Mouse (Mus musculus): ENCODE data around the gene Gpx4. TPM values are rescaled to one million over a fixed set of nuclear protein-coding genes. Genes with fewer than 3 reads are reported as not detected.

The Gpx4 gene
- polyA plus RNA-seq, 1 experiment: 259 TPM

DNA sequence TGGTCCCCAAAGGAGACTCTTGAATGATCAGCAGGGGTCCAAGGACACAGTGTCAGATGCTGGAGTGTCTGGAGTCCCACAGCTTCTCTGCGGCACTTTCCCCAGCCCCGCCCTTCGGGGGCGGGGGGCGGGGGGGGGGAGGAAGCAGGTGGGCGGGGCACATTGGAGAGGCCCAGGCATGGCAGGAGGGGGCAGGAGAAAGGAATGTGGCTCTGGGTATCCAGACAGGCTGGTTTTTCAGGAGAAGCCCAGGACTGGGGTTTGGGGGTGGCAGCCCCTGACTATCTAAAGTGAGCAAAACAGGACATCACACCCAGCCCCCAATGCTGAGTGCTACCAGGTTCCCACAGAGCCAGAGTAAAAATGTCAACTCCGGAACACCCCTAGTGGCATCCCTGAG is 50.3 kb downstream of the Gpx4 start:
- TF ChIP-seq CTCF (IDR thresholded peaks at IDR 0.05; ENCODE audit: extremely low read depth, insufficient read depth, insufficient read length, insufficient replicate concordance) (no peak), POLR2A (IDR thresholded peaks at IDR 0.05; ENCODE audit: low read depth, low read length) (no peak)
- WGBS: 35% methylated on average over 7 of the region's 7 CpGs
- no peaks in the 10 kb centered on the region for H3K27me3 ChIP-seq (ENCODE audit: control insufficient read depth, insufficient read depth, low read length)
- no peak overlapping the region for H3K4me3 ChIP-seq (ENCODE audit: extremely low read depth, insufficient read depth, insufficient read length)
- peaks cover 21% of the 10 kb centered on the region; the same call in 1 of the 2 replicates for H3K4me1 ChIP-seq (ENCODE audit: control insufficient read depth, insufficient read depth, insufficient read length)
- DNase-seq (ENCODE audit: low read depth in 1 of 2, low spot score in 2 of 2): no peak
- no peak overlapping the region for H3K27ac ChIP-seq (ENCODE audit: insufficient read depth, low read length)
- peaks cover 2% of the 10 kb centered on the region; the same call in 1 of the 2 replicates for H3K36me3 ChIP-seq (ENCODE audit: control insufficient read depth, insufficient read depth, low read length)

DNA sequence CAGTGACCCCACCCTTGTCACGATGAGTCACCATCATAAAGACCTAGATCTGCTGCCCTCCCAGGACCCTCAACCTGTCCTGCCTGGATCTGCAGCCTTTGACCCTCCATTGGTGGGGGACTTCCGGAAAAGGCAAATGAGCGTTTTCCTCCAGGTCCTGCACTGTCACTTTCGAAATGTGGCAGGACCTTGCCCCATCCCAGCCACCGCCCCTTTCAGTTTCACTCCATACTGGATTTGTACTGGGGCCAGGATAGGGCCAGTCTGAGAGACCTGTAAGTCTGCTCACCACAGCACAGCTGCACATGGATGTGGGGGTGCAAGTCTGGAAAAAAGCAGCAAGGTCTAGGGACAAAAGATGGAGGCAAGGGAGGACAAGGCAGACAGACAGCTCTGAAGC is 51.7 kb downstream of the Gpx4 start:
- Histone ChIP-seq H3K27me3 (ENCODE audit: control insufficient read depth, insufficient read depth, low read length) (no peaks in the 10 kb centered on the region), H3K4me1 (ENCODE audit: control insufficient read depth, insufficient read depth, insufficient read length) (peaks cover 26% of the 10 kb centered on the region; the same call in 1 of the 2 replicates), H3K4me3 (ENCODE audit: extremely low read depth, insufficient read depth, insufficient read length) (no peak overlapping the region), H3K36me3 (ENCODE audit: control insufficient read depth, insufficient read depth, low read length) (no peaks in the 10 kb centered on the region), H3K27ac (ENCODE audit: insufficient read depth, low read length) (no peak overlapping the region)
- no peak for DNase-seq (ENCODE audit: low read depth in 1 of 2, low spot score in 2 of 2)
- TF ChIP-seq POLR2A (IDR thresholded peaks at IDR 0.05; ENCODE audit: low read depth, low read length) (no peak), CTCF (IDR thresholded peaks at IDR 0.05; ENCODE audit: extremely low read depth, insufficient read depth, insufficient read length, insufficient replicate concordance) (no peak)
- 78% methylated on average over 5 of the region's 5 CpGs for WGBS

DNA sequence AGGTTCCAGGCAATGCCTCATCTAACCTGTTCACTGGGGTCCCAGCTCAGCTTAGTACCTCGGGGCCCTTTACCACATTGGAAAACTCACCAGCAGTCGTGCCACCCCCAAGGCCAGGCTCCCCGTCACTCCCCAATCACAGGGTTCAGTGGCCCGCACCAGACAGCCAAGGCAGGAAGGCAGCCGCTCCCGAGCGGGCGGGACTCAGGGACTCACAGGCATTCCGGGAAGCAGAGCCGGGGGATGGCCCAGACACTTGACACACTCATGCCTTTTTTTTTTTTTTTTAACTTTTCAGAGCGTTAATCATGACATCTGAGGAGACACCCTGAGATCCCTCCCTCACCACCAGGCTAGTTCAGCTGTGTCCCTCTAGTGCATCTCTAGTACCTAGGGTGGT is 54.0 kb downstream of the Gpx4 start:
- no peaks in the 10 kb centered on the region for H3K27me3 ChIP-seq (ENCODE audit: control insufficient read depth, insufficient read depth, low read length)
- peak overlapping the region; percentile 31 for H3K4me3 ChIP-seq (ENCODE audit: extremely low read depth, insufficient read depth, insufficient read length)
- peaks cover 29% of the 10 kb centered on the region; the same call in 1 of the 2 replicates for H3K4me1 ChIP-seq (ENCODE audit: control insufficient read depth, insufficient read depth, insufficient read length)
- no peaks in the 10 kb centered on the region for H3K36me3 ChIP-seq (ENCODE audit: control insufficient read depth, insufficient read depth, low read length)
- peak overlapping the region; percentile 47; the same call in 1 of the 2 replicates for H3K27ac ChIP-seq (ENCODE audit: insufficient read depth, low read length)
- DNase-seq (ENCODE audit: low read depth in 1 of 2, low spot score in 2 of 2): no peak
- 68% methylated on average over 11 of the region's 11 CpGs for WGBS
- TF ChIP-seq POLR2A (IDR thresholded peaks at IDR 0.05; ENCODE audit: low read depth, low read length) (no peak), CTCF (IDR thresholded peaks at IDR 0.05; ENCODE audit: extremely low read depth, insufficient read depth, insufficient read length, insufficient replicate concordance) (no peak)

DNA sequence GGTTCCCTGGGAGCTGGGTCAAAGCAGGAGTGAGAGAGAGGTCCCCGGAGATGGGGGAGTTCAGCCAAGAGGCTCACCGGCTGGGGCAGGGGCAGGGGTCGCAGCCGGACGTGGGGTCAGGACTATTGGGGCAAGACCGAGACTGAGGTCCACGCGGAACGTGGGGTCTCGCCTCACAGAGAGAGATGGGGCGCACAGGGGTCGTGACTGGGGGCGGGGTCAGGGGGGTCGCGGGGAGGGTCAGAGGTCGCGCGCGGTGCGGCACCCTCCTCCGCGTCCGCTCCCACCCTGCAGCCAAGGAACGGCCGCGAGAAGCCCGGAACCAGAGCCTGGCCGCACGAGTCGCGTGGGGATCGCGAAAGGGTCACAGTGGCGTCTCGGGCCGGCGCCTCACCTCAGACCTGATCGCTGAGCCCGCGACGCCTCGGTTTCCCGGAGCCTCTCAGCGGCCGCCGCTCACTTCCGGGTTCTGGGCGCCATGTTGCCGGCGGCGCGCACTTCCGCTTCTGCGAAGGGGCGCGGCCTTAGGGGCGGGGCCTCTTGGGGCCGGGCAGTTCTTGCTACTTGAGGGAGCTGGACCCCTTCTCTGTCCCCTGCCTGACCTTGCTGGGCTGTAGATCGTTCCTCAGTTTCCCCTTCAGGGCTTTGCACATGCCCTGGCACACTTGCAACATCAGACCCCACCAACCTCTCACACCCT is 55.4 kb downstream of the Gpx4 start:
- H3K27me3 ChIP-seq (ENCODE audit: control insufficient read depth, insufficient read depth, low read length): no peaks in the 10 kb centered on the region
- peaks cover 31% of the 10 kb centered on the region; the same call in 1 of the 2 replicates for H3K4me1 ChIP-seq (ENCODE audit: control insufficient read depth, insufficient read depth, insufficient read length)
- WGBS: under 1% methylated on average over 58 of the region's 59 CpGs
- H3K4me3 ChIP-seq (ENCODE audit: extremely low read depth, insufficient read depth, insufficient read length): peak overlapping the region; percentile 81
- peak overlapping the region; percentile 85 for H3K27ac ChIP-seq (ENCODE audit: insufficient read depth, low read length)
- peak; percentile 64 to 88 for DNase-seq (ENCODE audit: low read depth in 1 of 2, low spot score in 2 of 2)
- H3K36me3 ChIP-seq (ENCODE audit: control insufficient read depth, insufficient read depth, low read length): no peaks in the 10 kb centered on the region
- TF ChIP-seq CTCF (IDR thresholded peaks at IDR 0.05; ENCODE audit: extremely low read depth, insufficient read depth, insufficient read length, insufficient replicate concordance) (no peak), POLR2A (IDR thresholded peaks at IDR 0.05; ENCODE audit: low read depth, low read length) (peak; percentile 84)

DNA sequence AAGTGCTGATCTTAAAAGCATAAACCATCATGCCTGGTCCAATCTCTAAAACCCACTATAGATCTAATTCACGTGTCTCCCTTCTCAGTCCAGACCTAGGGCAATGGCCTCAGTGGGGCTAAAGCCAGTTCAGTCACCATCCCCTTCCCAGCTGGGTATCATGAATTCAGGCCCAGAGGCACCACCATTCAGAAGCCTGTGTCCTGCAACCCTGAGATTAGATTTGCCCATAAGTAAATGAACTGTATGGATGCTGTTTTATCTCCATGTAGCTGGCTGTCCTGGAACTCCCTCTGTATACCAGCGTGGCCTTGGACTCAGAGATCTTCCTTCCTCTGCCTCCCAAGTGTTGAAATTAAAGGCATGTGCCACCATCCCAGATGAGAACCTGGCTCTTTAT is 56.1 kb downstream of the Gpx4 start:
- no peak for TF ChIP-seq POLR2A (IDR thresholded peaks at IDR 0.05; ENCODE audit: low read depth, low read length)
- TF ChIP-seq CTCF (IDR thresholded peaks at IDR 0.05; ENCODE audit: extremely low read depth, insufficient read depth, insufficient read length, insufficient replicate concordance): no peak
- Histone ChIP-seq H3K27me3 (ENCODE audit: control insufficient read depth, insufficient read depth, low read length) (no peaks in the 10 kb centered on the region), H3K36me3 (ENCODE audit: control insufficient read depth, insufficient read depth, low read length) (no peaks in the 10 kb centered on the region), H3K4me1 (ENCODE audit: control insufficient read depth, insufficient read depth, insufficient read length) (peaks cover 31% of the 10 kb centered on the region; the same call in 1 of the 2 replicates), H3K27ac (ENCODE audit: insufficient read depth, low read length) (peak overlapping the region; percentile 39), H3K4me3 (ENCODE audit: extremely low read depth, insufficient read depth, insufficient read length) (no peak overlapping the region)
- WGBS: 80% methylated on average over 2 of the region's 2 CpGs
- DNase-seq (ENCODE audit: low read depth in 1 of 2, low spot score in 2 of 2): no peak

DNA sequence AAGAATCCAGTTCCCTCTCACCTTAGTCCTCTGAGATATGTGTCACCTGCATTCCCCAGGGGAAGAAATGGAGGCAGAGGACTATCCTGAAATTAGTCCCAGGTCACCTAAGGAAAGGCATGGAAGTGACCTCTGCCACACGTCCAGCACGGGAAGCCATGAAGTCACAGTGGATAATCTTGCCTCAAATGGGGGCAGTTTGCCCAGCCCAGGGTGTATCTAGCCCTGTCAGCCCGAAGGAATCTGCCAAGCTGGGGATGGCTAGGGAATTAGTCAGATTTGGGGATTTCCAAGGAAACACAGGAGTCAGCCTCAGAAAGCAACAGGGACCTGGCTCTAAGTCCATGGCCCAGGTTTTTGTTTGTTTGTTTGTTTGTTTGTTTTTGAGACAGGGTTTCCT is 57.2 kb downstream of the Gpx4 start:
- WGBS: 79% methylated on average over 3 of the region's 3 CpGs
- no peak overlapping the region for H3K4me3 ChIP-seq (ENCODE audit: extremely low read depth, insufficient read depth, insufficient read length)
- H3K27ac ChIP-seq (ENCODE audit: insufficient read depth, low read length): peak overlapping the region; percentile 39; the same call in 1 of the 2 replicates
- H3K36me3 ChIP-seq (ENCODE audit: control insufficient read depth, insufficient read depth, low read length): no peaks in the 10 kb centered on the region
- H3K27me3 ChIP-seq (ENCODE audit: control insufficient read depth, insufficient read depth, low read length): no peaks in the 10 kb centered on the region
- no peak for DNase-seq (ENCODE audit: low read depth in 1 of 2, low spot score in 2 of 2)
- TF ChIP-seq CTCF (IDR thresholded peaks at IDR 0.05; ENCODE audit: extremely low read depth, insufficient read depth, insufficient read length, insufficient replicate concordance): no peak
- TF ChIP-seq POLR2A (IDR thresholded peaks at IDR 0.05; ENCODE audit: low read depth, low read length): no peak
- H3K4me1 ChIP-seq (ENCODE audit: control insufficient read depth, insufficient read depth, insufficient read length): peaks cover 29% of the 10 kb centered on the region; the same call in 1 of the 2 replicates

DNA sequence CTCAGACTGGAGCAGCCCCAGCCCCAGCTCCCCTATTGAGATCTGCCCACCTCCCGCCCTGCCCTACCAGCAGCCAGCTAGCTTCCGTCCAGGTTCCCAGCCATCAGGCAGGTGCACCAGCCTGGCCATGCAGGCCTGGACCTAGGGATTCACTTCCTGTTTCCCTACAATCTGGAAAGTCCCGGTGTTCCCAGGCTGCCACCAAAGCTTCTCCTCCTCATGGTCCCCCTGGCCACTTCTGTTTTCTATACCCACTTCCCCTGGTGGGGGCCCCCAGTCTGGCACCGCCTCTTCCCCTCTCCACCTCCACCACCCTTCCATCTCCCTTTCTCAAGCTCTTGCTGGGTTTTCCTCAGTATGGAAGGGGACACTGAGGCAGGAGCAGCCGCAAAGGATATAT is 58.5 kb downstream of the Gpx4 start, which contains the start of gene Sbno2:
Gene Sbno2 (minus strand): TSS at position 112 of the 400 bp plus-strand sequence.
- H3K4me3 ChIP-seq (ENCODE audit: extremely low read depth, insufficient read depth, insufficient read length): no peak within 1 kb of the TSS
- H3K36me3 ChIP-seq (ENCODE audit: control insufficient read depth, insufficient read depth, low read length): no peaks in the 10 kb centered on the region
- H3K4me1 ChIP-seq (ENCODE audit: control insufficient read depth, insufficient read depth, insufficient read length): peaks cover 26% of the 10 kb centered on the region; the same call in 1 of the 2 replicates
- TF ChIP-seq CTCF (IDR thresholded peaks at IDR 0.05; ENCODE audit: extremely low read depth, insufficient read depth, insufficient read length, insufficient replicate concordance) (no peak), POLR2A (IDR thresholded peaks at IDR 0.05; ENCODE audit: low read depth, low read length) (no peak)
- no peaks in the 10 kb centered on the region for H3K27me3 ChIP-seq (ENCODE audit: control insufficient read depth, insufficient read depth, low read length)
- peak within 1 kb of the TSS; percentile 39 for H3K27ac ChIP-seq (ENCODE audit: insufficient read depth, low read length)
- 36% methylated on average over 5 of the region's 5 CpGs for whole genome bisulfite sequencing
- peak in 1 of 2 experiments; percentile 42 for DNase-seq (ENCODE audit: low read depth in 1 of 2, low spot score in 2 of 2)

Measured in spleen, adult 2 months (tissue).